Mouse (Mus musculus) liver, embryonic 14.5 days (tissue): Measurements from ENCODE around the gene Scg2.

Experiments
- CTCF ChIP-seq: IDR thresholded peaks from 2 replicates; pipeline ENCODE4 v1.5.1; 2016; ENCODE audit warnings: antibody characterized with exemption, low read depth, control low read depth
- EP300 ChIP-seq: IDR thresholded peaks from 2 replicates; pipeline ENCODE4 v1.6.1; 2016; ENCODE audit warnings: antibody characterized with exemption, low read depth

DNA sequence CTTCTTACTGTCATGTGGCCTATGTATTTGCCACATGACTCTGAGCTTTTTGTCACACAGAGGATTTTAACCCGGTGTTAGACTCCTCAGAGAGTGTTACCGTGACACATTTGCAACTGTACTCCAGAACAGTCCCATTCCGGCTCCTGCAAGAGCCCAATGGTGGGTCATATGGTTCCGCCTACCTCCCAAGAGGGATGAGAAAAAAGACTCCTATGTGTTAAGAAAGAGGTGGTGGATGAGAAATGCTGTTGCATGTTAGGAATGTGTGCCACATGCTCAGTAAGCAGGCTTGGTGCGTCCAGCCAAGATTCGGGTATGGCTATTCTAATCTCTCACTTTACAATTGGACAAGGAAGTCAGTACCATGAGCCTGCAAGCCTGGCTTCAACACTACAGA is 45.6 kb upstream of the Scg2 start:
- TF ChIP-seq CTCF (no peak), EP300 (no peak)
